Mouse (Mus musculus) testis, adult 2 months (tissue): ENCODE data around the gene Fbxw21.

Source experiments
- CTCF ChIP-seq: fragments of 200-500 bp; IDR thresholded peaks from 2 replicates; pipeline ENCODE4 v1.5.1; 2012; ENCODE audit warnings: low read depth, mild to moderate bottlenecking, inconsistent platforms, low read length, moderate library complexity; ENCODE audit not compliant: control insufficient read depth, insufficient read depth, insufficient replicate concordance
- POLR2A ChIP-seq: fragments of 200-500 bp; IDR thresholded peaks from 2 replicates; pipeline ENCODE4 v1.6.1; 2012; ENCODE audit warnings: low read depth, mild to moderate bottlenecking, inconsistent platforms, low read length, moderate library complexity; ENCODE audit not compliant: control insufficient read depth

DNA sequence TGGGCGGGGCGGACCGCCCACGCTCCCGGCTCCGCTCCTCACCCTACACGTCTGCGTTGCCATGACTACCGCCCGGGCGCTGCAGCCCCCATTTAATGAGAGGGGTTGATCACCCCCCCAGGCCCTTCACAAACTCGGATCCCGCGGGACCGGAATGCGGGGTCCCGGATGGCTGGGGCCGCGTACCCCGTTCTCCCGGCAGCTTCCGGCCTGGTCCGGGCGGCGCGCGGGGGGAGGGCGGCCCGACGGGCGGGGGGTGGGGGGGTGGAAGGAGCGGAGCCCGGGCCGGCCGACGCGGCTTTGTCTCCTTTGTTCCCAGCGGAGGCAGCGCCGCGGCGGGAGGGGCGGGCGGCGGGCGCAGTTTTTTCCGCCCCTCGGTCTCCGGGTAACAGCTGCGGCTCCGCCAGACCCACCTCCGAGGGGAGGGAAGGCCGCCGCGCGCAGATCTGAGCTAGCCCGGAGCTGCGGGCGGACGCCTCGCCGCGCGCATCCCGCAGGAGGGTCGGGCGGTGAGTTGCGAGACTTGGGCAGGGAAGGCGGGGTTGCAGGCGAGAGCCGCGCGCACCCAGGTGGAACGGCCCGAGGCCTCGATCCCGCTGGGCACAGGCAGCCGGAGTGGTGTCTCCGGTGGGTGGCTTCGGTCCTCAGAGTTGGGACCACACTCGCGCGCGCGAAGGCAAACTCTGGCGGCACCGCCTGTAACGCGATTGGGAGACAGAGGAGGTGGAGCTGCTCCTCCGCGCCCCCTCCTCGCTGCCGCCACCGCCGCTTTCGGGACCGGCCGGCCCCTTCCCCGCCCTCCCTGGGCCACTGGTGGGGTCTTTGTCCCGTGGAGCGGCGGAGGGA is 66.5 kb downstream of the Fbxw21 start, which contains the start of gene Plxnb1:
- no peak for TF ChIP-seq CTCF
- peak; percentile 27 for TF ChIP-seq POLR2A
